Mouse (Mus musculus) embryonic facial prominence, embryonic 14.5 days (tissue): ENCODE measurements around the gene Lrp1. TPM values are rescaled to one million over a fixed set of nuclear protein-coding genes. Genes with fewer than 3 reads are reported as not detected.

ENCODE experiments used
- ATAC-seq: fragments of 200-750 bp; cut with Nextera tagmentation; 2 replicates; pipeline ENCODE4 v1.8.0; 2017; ENCODE audit warnings: low read depth, moderate number of reproducible peaks, moderate TSS enrichment
- DNase-seq: peaks from one replicate; pipeline ENCODE4 v3.0.0-alpha.2; 2015; ENCODE audit warnings: low spot score
- H3K27ac ChIP-seq: fragments of 300-500 bp; sonication (generic); replicated peaks from 2 replicates; pipeline ENCODE4 v1.5.1; 2014; ENCODE audit warnings: low read depth, mild to moderate bottlenecking, low read length, moderate library complexity
- H3K27me3 ChIP-seq: fragments of 300-500 bp; sonication (generic); replicated peaks from 2 replicates; pipeline ENCODE4 v1.6.1; 2014; ENCODE audit warnings: low read length; ENCODE audit not compliant: control insufficient read depth, insufficient read depth
- H3K36me3 ChIP-seq: fragments of 300-500 bp; sonication (generic); 2 replicates; pipeline ENCODE4 v1.6.1; 2014; ENCODE audit warnings: low read length, mixed read lengths; ENCODE audit not compliant: control insufficient read depth, insufficient read depth
- H3K4me1 ChIP-seq: fragments of 300-500 bp; sonication (generic); 2 replicates; pipeline ENCODE4 v1.6.1; 2014; ENCODE audit warnings: antibody characterized with exemption, low read length; ENCODE audit not compliant: control insufficient read depth, insufficient read depth
- H3K4me2 ChIP-seq: fragments of 300-500 bp; sonication (generic); 2 replicates; pipeline ENCODE4 v1.6.1; 2014; ENCODE audit warnings: low read depth, mild to moderate bottlenecking, low read length, moderate library complexity, mixed read lengths
- H3K4me3 ChIP-seq: fragments of 300-500 bp; sonication (generic); 2 replicates; pipeline ENCODE4 v1.5.1; 2014; ENCODE audit warnings: low read depth, mild to moderate bottlenecking, low read length
- H3K9ac ChIP-seq: fragments of 300-500 bp; sonication (generic); 2 replicates; pipeline ENCODE4 v1.6.1; 2014; ENCODE audit warnings: low read depth, mild to moderate bottlenecking, low read length, moderate library complexity, mixed read lengths
- H3K9me3 ChIP-seq: fragments of 300-500 bp; sonication (generic); 2 replicates; pipeline ENCODE4 v1.6.1; 2016; ENCODE audit warnings: low read length; ENCODE audit not compliant: control insufficient read depth
- WGBS: fragments of 180-500 bp; shearing (Covaris S2); extraction: QIAGEN DNeasy Blood & Tissue Kit; methylation state at CpG from one replicate; pipeline ENCODE4 v1.1.7; 2014; 5-methylcytosine and 5-hydroxymethylcytosine counted together
- polyA plus RNA-seq: library from polyadenylated mRNA; unstranded; fragments of >200 nt; fragmentation: Nextera tagmentation; extraction: Ambion mirVana; gene quantifications from 2 replicates; pipeline ENCODE4 v1.2.1, GENCODE M21; 2014

Lrp1 gene
- polyA plus RNA-seq, 1 experiment from 2014 or later: 137 TPM

DNA sequence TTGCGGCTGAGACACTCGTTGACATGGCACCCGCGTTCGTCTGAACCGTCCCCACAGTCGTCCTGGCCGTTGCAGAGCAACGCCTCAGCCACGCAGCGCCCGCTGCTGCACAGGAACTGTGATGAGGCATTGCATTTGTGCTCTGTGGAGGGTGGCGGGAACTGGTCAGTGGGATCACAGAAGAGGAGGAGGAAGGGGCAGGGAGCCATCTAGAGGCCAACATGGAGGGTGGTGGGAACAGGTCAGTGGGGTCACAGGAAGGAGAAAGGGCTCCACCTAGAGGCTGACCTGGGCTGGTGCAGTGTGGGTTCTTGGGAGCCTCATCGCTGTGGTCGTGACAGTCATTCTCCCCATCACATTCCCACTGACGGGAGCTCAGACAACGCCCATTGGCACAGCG lies 65.2 kb downstream of the Lrp1 start:
- H3K4me2 ChIP-seq: no peak overlapping the region
- no peaks in the 10 kb centered on the region for H3K27me3 ChIP-seq
- no peaks in the 10 kb centered on the region for H3K4me1 ChIP-seq
- H3K36me3 ChIP-seq: peaks cover 100% of the 10 kb centered on the region
- no peak overlapping the region for H3K27ac ChIP-seq
- no peak overlapping the region for H3K4me3 ChIP-seq
- no peak for DNase-seq
- WGBS: 78% methylated on average over 18 of the region's 18 CpGs
- no peak overlapping the region for H3K9ac ChIP-seq
- no peaks in the 10 kb centered on the region for H3K9me3 ChIP-seq
- no peak for ATAC-seq

- no peaks in the 10 kb centered on the region for H3K27me3 ChIP-seq
- no peak overlapping the region for H3K9ac ChIP-seq
- ATAC-seq: no peak
- DNase-seq: no peak
- H3K4me1 ChIP-seq: no peaks in the 10 kb centered on the region
- H3K9me3 ChIP-seq: no peaks in the 10 kb centered on the region
- WGBS: 88% methylated on average over 17 of the region's 17 CpGs
- no peak overlapping the region for H3K27ac ChIP-seq
- no peak overlapping the region for H3K4me3 ChIP-seq
- no peak overlapping the region for H3K4me2 ChIP-seq
- H3K36me3 ChIP-seq: peaks cover 100% of the 10 kb centered on the region
Observed at GRCm38 (mm10) chr10:127549892-127550291, 71.1 kb downstream of the Lrp1 start.

DNA sequence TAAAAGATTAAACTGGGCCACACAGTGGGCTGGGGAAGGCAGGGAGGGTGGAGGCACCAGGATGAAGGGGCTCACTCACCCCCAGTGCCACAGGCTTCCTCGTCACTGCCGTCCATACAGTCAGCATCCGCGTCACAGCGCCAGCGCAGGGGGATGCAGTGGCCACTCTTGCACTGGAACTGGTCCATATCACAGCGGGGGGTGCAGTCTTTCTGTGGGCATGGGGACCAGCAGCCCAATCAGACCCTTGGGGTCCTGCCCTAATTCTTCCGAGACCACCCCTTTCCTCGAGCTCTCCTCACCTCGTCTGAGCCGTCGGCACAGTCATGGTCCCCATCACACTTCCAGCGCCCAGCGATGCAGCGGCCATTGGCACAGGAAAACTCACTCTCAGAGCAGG lies 72.7 kb downstream of the Lrp1 start:
- H3K4me2 ChIP-seq: no peak overlapping the region
- no peak overlapping the region for H3K9ac ChIP-seq
- WGBS: 95% methylated on average over 15 of the region's 15 CpGs
- H3K27ac ChIP-seq: no peak overlapping the region
- H3K27me3 ChIP-seq: no peaks in the 10 kb centered on the region
- ATAC-seq (no peak), DNase-seq (no peak)
- peaks cover 100% of the 10 kb centered on the region for H3K36me3 ChIP-seq
- H3K9me3 ChIP-seq: no peaks in the 10 kb centered on the region
- H3K4me3 ChIP-seq: no peak overlapping the region
- H3K4me1 ChIP-seq: no peaks in the 10 kb centered on the region

DNA sequence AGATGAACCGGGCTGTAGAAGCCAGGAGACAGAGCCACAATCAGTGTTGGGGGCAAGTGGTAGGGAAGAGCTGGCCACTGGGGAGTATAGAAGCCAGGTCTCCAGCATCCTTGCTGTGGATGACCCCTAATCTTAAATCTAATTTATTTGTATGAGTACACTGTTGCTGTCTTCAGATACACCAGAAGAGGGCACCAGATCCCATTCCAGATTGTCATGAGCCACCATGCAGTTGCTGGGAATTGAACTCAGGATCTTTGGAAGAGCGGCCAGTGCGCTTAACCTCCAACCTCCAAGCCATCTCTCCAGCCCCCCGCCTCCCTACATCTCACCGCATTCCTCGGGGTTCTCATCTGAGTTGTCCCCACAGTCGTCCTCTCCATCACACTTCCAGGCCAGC lies 74.4 kb downstream of the Lrp1 start:
- DNase-seq (no peak), ATAC-seq (no peak)
- Histone ChIP-seq H3K4me2 (no peak overlapping the region), H3K27ac (no peak overlapping the region), H3K36me3 (peaks cover 100% of the 10 kb centered on the region), H3K9ac (no peak overlapping the region), H3K4me3 (no peak overlapping the region), H3K4me1 (no peaks in the 10 kb centered on the region), H3K27me3 (no peaks in the 10 kb centered on the region), H3K9me3 (no peaks in the 10 kb centered on the region)
- 89% methylated on average over 7 of the region's 7 CpGs for WGBS

DNA sequence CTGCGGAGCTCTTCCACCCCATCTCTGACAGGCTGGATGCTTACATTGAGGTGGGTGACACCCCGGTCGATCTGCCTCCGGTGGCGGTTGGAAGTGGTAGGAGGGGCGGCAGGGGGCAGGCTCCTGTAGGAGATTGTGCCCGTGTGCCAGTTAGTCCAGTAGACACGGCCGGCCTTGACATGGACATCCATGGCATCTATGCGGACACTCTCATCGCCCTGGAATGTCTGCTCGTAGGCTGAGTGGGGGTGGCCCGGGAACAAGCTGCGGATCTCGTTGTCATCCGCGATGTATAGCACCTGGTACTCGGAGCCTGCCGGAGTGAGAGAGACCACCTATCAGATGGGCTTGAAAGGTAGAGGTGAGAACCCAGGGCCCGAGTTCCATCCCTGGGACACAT lies 76.6 kb downstream of the Lrp1 start:
- Histone ChIP-seq H3K9ac (no peak overlapping the region), H3K27ac (no peak overlapping the region), H3K36me3 (peaks cover 100% of the 10 kb centered on the region), H3K4me3 (no peak overlapping the region), H3K27me3 (no peaks in the 10 kb centered on the region), H3K9me3 (no peaks in the 10 kb centered on the region), H3K4me1 (no peaks in the 10 kb centered on the region), H3K4me2 (no peak overlapping the region)
- ATAC-seq (no peak), DNase-seq (no peak)
- 94% methylated on average over 20 of the region's 20 CpGs for WGBS

DNA sequence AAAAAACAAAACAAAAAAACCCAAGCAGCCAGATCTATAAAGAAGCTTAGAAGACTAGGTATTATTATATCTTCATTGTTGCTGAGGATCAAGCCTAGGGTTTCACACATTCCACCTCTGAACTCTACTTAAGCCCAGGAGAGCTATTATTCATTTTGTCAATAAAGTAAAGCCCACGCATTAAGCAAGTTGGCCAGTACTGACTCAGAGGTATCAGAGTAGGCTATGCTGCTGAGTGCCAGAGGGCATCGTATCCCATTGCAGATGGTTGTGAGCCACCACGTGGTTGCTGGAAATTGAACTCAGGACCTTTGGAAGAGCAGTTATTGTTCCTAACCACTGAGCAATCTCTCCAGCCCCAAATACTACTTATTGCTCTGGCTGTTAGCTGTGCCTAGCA lies 77.0 kb downstream of the Lrp1 start:
- no peak for DNase-seq
- no peak overlapping the region for H3K4me2 ChIP-seq
- no peak overlapping the region for H3K4me3 ChIP-seq
- 74% methylated on average over 3 of the region's 3 CpGs for WGBS
- H3K9ac ChIP-seq: no peak overlapping the region
- H3K36me3 ChIP-seq: peaks cover 100% of the 10 kb centered on the region
- no peak for ATAC-seq
- no peaks in the 10 kb centered on the region for H3K4me1 ChIP-seq
- H3K9me3 ChIP-seq: no peaks in the 10 kb centered on the region
- no peaks in the 10 kb centered on the region for H3K27me3 ChIP-seq
- no peak overlapping the region for H3K27ac ChIP-seq

- DNase-seq: no peak
- H3K4me2 ChIP-seq: no peak overlapping the region
- no peak for ATAC-seq
- H3K27ac ChIP-seq: no peak overlapping the region
- peaks cover 96% of the 10 kb centered on the region for H3K36me3 ChIP-seq
- H3K9ac ChIP-seq: no peak overlapping the region
- H3K4me1 ChIP-seq: no peaks in the 10 kb centered on the region
- H3K4me3 ChIP-seq: no peak overlapping the region
- H3K9me3 ChIP-seq: no peaks in the 10 kb centered on the region
- no peaks in the 10 kb centered on the region for H3K27me3 ChIP-seq
- 52% methylated on average over 5 of the region's 6 CpGs for WGBS
Observed at GRCm38 (mm10) chr10:127542720-127543119, 78.2 kb downstream of the Lrp1 start.

DNA sequence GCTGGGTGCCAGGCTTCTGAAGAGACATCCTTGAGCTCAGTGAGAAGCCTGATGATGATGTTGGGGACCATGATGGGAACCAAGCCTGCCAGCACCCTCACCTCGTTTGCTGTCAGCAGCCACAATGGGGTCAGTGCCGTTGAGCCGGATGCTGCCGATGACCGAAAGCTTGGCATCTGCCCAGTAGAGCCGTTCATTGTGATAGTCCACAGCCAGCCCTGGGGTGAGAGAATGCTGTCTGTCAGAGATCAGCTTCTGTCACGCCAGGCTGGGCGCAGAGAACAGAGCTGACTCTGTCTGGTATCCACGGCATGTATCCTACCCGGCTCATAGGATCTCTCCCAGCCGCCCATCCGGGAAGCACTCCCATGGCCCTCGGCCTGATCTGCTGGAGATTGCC lies 78.9 kb downstream of the Lrp1 start:
- WGBS: 75% methylated on average over 13 of the region's 13 CpGs
- ATAC-seq (no peak), DNase-seq (no peak)
- H3K4me3 ChIP-seq: no peak overlapping the region
- no peaks in the 10 kb centered on the region for H3K9me3 ChIP-seq
- no peaks in the 10 kb centered on the region for H3K27me3 ChIP-seq
- no peak overlapping the region for H3K27ac ChIP-seq
- no peaks in the 10 kb centered on the region for H3K4me1 ChIP-seq
- H3K36me3 ChIP-seq: peaks cover 89% of the 10 kb centered on the region
- no peak overlapping the region for H3K4me2 ChIP-seq
- no peak overlapping the region for H3K9ac ChIP-seq

DNA sequence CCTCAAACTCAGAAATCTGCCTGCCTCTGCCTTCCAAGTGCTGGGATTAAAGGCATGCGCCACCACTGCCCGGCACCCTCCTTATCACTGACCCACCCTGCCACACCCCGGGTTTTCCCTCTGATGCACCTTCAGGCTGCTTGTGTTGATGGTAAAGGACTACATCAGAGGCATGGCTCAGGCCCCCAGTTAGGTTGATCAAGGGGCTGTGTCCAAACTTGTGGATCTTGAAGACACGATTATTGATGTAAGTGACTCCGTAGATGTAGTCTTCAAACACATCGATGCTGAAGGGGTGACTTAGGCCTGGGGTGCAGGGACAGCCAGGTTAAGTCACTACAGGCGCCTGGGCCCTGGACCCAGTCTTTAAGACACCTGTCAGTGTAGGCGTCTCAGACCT lies 79.4 kb downstream of the Lrp1 start:
- H3K27ac ChIP-seq: no peak overlapping the region
- ATAC-seq (no peak), DNase-seq (no peak)
- H3K4me2 ChIP-seq: no peak overlapping the region
- no peak overlapping the region for H3K4me3 ChIP-seq
- H3K9me3 ChIP-seq: no peaks in the 10 kb centered on the region
- H3K9ac ChIP-seq: no peak overlapping the region
- H3K27me3 ChIP-seq: peaks cover 1% of the 10 kb centered on the region
- no peaks in the 10 kb centered on the region for H3K4me1 ChIP-seq
- H3K36me3 ChIP-seq: peaks cover 84% of the 10 kb centered on the region
- WGBS: 93% methylated on average over 8 of the region's 8 CpGs
